Mouse (Mus musculus): Measurements from ENCODE around the gene Abcb11.

GRCm38 (mm10) chr2:69230137-69230536, 112.3 kb downstream of the Abcb11 start:
- TF ChIP-seq POLR2A (IDR thresholded peaks at IDR 0.05; ENCODE audit: borderline replicate concordance, control insufficient read depth, low read depth, low read length) = no peak
- TF ChIP-seq CTCF (IDR thresholded peaks at IDR 0.05; ENCODE audit: control insufficient read depth, insufficient read depth, low read length) = no peak

Measured in bone marrow, adult 2 months (tissue).